Mouse (Mus musculus) spleen, adult 2 months (tissue): ENCODE measurements around the gene Peli2. TPM values are rescaled to one million over a fixed set of nuclear protein-coding genes. Genes with fewer than 3 reads are reported as not detected.

Source experiments
- DNase-seq, 2 experiments: peaks; one replicate each; pipeline versions ENCODE4 v3.0.0 to v3.0.0-alpha.2; 2012 to 2021; ENCODE audit warnings: low spot score in 2 of 2, low read depth in 1 of 2
- H3K27ac ChIP-seq: fragments of 200-500 bp; 2 replicates; pipeline ENCODE4 v1.5.1; 2012; ENCODE audit warnings: low read length, inconsistent platforms; ENCODE audit not compliant: insufficient read depth
- H3K27me3 ChIP-seq: fragments of 200-500 bp; 2 replicates; pipeline ENCODE4 v1.6.1; 2012; ENCODE audit warnings: mild to moderate bottlenecking, moderate library complexity, low read length, inconsistent platforms; ENCODE audit not compliant: control insufficient read depth, insufficient read depth
- H3K36me3 ChIP-seq: fragments of 200-500 bp; 2 replicates; pipeline ENCODE4 v1.6.1; 2012; ENCODE audit warnings: mild to moderate bottlenecking, low read length, inconsistent platforms; ENCODE audit not compliant: control insufficient read depth, insufficient read depth
- H3K4me1 ChIP-seq: fragments of 200-500 bp; 2 replicates; pipeline ENCODE4 v1.6.1; 2011; ENCODE audit warnings: inconsistent platforms; ENCODE audit not compliant: control insufficient read depth, insufficient read depth, insufficient read length
- H3K4me3 ChIP-seq: fragments of 200-500 bp; 2 replicates; pipeline ENCODE4 v1.5.1; 2011; ENCODE audit warnings: mild to moderate bottlenecking, inconsistent platforms; ENCODE audit not compliant: insufficient read depth, insufficient read length; ENCODE audit errors: extremely low read depth
- CTCF ChIP-seq: fragments of 200-500 bp; IDR thresholded peaks from 2 replicates; pipeline ENCODE4 v1.5.1; 2011; ENCODE audit warnings: mild to moderate bottlenecking, inconsistent platforms; ENCODE audit not compliant: insufficient read depth, insufficient read length, insufficient replicate concordance; ENCODE audit errors: extremely low read depth
- POLR2A ChIP-seq: fragments of 200-500 bp; IDR thresholded peaks from 2 replicates; pipeline ENCODE4 v1.6.1; 2011; ENCODE audit warnings: low read depth, low read length, inconsistent platforms
- WGBS: fragments of 180-500 bp; shearing (Covaris S2); methylation state at CpG from one replicate; pipeline ENCODE4 v1.1.7; 2018; 5-methylcytosine and 5-hydroxymethylcytosine counted together
- polyA plus RNA-seq: library from polyadenylated mRNA; depleted of rRNA; stranded (reverse); fragments of >200 nt; gene quantifications from 2 replicates; pipeline ENCODE4 v1.2.3, GENCODE M21; 2012

Peli2 gene
- polyA plus RNA-seq, 1 experiment: 3.1 TPM

DNA sequence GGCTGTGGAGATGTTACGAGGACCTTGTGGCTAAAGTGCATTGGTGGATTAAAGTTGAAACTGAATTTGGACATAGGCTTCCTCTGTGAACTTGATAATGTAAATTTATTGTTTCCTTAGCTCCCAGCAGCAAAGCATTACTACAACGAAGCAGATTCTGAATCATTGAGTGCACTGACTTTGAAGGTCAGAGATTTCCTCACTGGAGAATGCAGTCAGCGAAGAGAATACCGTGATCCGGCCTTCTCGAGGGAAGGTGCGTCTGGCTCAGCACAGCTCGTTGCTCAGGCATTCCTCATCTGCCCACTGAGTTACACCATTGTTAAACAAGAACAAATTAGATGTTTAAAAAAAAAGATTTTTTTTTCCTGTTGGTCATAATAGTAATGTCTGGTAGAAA, 58.4 kb downstream of the Peli2 start:
- Histone ChIP-seq H3K36me3 (no peaks in the 10 kb centered on the region), H3K4me1 (no peaks in the 10 kb centered on the region), H3K4me3 (no peak overlapping the region), H3K27me3 (no peaks in the 10 kb centered on the region), H3K27ac (no peak overlapping the region)
- 88% methylated on average over 8 of the region's 8 CpGs for WGBS
- no peak for DNase-seq
- TF ChIP-seq POLR2A (no peak), CTCF (no peak)

- WGBS: 85% methylated on average over 6 of the region's 6 CpGs
- TF ChIP-seq POLR2A (no peak), CTCF (no peak)
- DNase-seq: no peak
- Histone ChIP-seq H3K36me3 (no peaks in the 10 kb centered on the region), H3K27me3 (no peaks in the 10 kb centered on the region), H3K4me1 (no peaks in the 10 kb centered on the region), H3K4me3 (no peak overlapping the region), H3K27ac (no peak overlapping the region)
Observed at GRCm38 (mm10) chr14:48186302-48186701, 65.7 kb downstream of the Peli2 start.

DNA sequence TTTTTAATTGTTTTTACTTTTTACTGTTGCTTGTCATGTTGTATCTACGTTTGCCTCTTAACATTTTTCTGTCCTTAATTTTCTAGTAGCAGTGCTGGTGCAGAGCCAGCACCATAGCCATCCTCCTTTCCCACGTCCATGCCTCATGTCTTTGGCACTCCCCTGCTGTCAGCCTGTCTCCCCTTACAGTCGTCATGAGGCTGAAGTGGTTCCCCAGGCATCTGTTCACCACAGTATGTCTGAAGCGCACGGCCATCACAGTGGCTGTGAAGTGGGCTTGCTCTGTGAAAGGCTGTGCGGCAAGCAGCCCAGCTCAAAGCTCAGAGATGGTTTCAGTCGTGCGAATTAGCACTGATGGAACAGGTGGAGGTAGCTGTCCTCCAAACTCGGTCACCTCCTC, 66.5 kb downstream of the Peli2 start:
- Histone ChIP-seq H3K27ac (no peak overlapping the region), H3K36me3 (no peaks in the 10 kb centered on the region), H3K4me1 (no peaks in the 10 kb centered on the region), H3K4me3 (no peak overlapping the region), H3K27me3 (no peaks in the 10 kb centered on the region)
- 93% methylated on average over 9 of the region's 9 CpGs for WGBS
- DNase-seq: no peak
- TF ChIP-seq CTCF (no peak), POLR2A (no peak)

DNA sequence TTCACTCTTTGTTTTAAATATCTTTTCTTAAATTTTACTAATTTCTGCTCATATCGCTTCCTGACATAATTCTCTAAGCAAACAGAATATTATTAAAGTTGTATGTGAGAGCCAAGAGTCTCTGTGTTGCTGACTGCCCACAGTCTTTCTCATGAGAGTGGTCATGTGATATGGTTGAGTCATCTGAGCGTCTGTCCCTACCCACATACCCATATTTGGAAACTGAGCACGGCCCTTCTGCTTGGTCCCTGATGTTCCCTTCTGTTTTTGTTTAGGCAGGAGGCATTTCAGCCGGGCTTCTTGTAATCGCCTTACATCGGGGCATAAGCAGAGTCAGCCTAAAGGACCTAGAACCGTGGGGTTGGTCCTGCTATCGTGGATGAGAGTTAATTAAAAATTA, 68.7 kb downstream of the Peli2 start:
- WGBS: 66% methylated on average over 8 of the region's 8 CpGs
- H3K27ac ChIP-seq: no peak overlapping the region
- DNase-seq: no peak
- H3K27me3 ChIP-seq: no peaks in the 10 kb centered on the region
- no peaks in the 10 kb centered on the region for H3K4me1 ChIP-seq
- H3K36me3 ChIP-seq: no peaks in the 10 kb centered on the region
- H3K4me3 ChIP-seq: no peak overlapping the region
- TF ChIP-seq CTCF (no peak), POLR2A (no peak)

DNA sequence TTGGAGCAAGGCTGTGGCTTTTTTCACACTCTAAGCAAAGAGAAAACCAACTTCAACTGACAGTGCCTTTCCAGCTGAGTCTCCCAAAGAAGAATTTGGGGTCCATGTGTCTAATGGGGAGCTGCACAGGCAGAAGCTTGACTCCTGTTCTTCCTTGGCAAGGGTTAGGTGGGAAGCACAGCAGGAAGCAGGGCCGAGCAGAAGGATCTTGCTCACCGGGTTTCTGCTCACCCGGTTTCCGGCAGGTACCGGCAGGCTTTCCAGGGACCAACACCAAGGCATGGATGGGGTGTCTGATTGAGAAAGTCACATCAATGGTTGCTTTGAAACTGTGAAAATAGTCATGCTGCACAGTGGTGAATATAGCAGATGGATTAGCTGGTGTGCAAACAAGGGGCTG, 70.3 kb downstream of the Peli2 start:
- H3K27ac ChIP-seq: no peak overlapping the region
- TF ChIP-seq CTCF: no peak
- TF ChIP-seq POLR2A: no peak
- 95% methylated on average over 5 of the region's 5 CpGs for WGBS
- H3K4me3 ChIP-seq: no peak overlapping the region
- no peaks in the 10 kb centered on the region for H3K4me1 ChIP-seq
- no peak for DNase-seq
- H3K36me3 ChIP-seq: no peaks in the 10 kb centered on the region
- no peaks in the 10 kb centered on the region for H3K27me3 ChIP-seq

DNA sequence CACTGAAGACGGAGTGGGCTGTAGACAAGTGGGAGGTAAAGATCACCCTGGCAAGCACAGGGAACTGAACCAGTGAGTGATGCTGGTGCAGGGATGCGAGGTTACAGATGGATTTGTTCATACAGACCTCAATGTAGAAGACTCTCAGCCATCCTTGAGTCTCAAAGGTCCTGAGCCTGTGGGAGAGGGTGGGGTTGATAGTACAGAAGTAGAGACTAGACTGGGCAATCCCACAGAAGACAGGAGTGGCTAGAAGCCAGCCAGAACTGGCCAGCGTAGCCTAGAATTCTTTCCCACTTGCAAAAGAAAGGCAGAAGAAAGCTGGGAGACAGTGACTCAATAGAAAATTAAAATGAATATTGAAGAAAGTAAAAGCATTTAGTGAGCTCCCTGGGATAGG, 71.3 kb downstream of the Peli2 start:
- no peak for DNase-seq
- H3K36me3 ChIP-seq: no peaks in the 10 kb centered on the region
- H3K4me1 ChIP-seq: no peaks in the 10 kb centered on the region
- no peak for TF ChIP-seq CTCF
- TF ChIP-seq POLR2A: no peak
- H3K27me3 ChIP-seq: no peaks in the 10 kb centered on the region
- H3K27ac ChIP-seq: no peak overlapping the region
- WGBS: 93% methylated on average over 3 of the region's 3 CpGs
- no peak overlapping the region for H3K4me3 ChIP-seq

- H3K4me1 ChIP-seq: no peaks in the 10 kb centered on the region
- WGBS: 78% methylated on average over 5 of the region's 5 CpGs
- no peak for TF ChIP-seq POLR2A
- no peak for TF ChIP-seq CTCF
- no peak overlapping the region for H3K27ac ChIP-seq
- no peaks in the 10 kb centered on the region for H3K36me3 ChIP-seq
- no peaks in the 10 kb centered on the region for H3K27me3 ChIP-seq
- no peak overlapping the region for H3K4me3 ChIP-seq
- no peak for DNase-seq
Observed at GRCm38 (mm10) chr14:48196804-48197203, 76.2 kb downstream of the Peli2 start.

DNA sequence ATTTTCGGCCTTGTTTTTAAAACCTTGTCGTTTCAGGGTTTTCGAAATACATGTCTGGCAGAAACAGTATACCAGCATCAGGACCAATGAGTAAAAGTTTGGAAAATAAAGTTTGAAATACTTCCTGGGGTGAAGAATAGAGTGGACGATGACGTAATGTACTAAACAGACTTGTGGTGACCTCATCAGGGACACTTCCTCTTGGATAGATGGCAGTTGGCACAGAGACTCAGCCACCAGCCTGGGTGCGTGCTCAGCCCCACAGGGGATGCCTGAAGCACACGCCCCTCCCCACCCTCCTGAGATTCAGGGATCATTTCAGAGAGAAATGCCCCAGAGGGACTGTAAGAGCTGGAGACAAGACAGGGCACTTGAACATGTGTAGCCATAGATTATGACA, 76.7 kb downstream of the Peli2 start:
- Histone ChIP-seq H3K4me3 (no peak overlapping the region), H3K4me1 (no peaks in the 10 kb centered on the region), H3K27ac (no peak overlapping the region), H3K27me3 (no peaks in the 10 kb centered on the region), H3K36me3 (no peaks in the 10 kb centered on the region)
- DNase-seq: no peak
- WGBS: 77% methylated on average over 7 of the region's 7 CpGs
- TF ChIP-seq POLR2A (no peak), CTCF (no peak)
